Mouse (Mus musculus) small intestine, adult 2 months (tissue): ENCODE measurements around the gene Srgap3.

ENCODE experiments used
- CTCF ChIP-seq: fragments of 200-500 bp; IDR thresholded peaks from 2 replicates; pipeline ENCODE4 v1.5.1; 2012; ENCODE audit warnings: low read depth, mild to moderate bottlenecking, control low read depth, inconsistent platforms, low read length, moderate library complexity, mixed read lengths; ENCODE audit not compliant: insufficient replicate concordance, insufficient read length; ENCODE audit errors: extremely low read depth
- POLR2A ChIP-seq: fragments of 200-500 bp; IDR thresholded peaks from 2 replicates; pipeline ENCODE4 v1.6.1; 2012; ENCODE audit warnings: low read depth, mild to moderate bottlenecking, control low read depth, inconsistent platforms, low read length, moderate library complexity

DNA sequence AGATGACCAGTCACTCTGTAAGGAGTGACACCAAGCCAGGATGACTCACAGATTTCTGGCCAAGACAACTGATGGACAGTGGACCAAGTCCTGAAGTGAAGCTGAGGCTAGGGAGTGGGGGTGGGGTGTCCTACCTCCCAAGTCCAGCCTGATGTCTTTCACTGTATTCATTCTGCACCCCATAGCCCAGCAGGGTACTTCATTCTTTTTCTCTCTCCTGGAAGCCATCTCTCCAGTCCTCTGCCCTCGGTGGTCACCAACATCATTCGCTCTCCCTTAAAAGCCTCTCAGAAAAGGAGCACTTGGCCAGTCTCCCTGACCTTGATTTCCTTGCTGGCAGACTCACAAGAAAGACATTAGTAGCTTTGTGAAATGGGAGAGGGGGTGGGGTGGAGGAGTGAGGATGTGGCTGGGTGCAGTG lies 56.7 kb downstream of the Srgap3 start:
- no peak for TF ChIP-seq CTCF
- no peak for TF ChIP-seq POLR2A
